Mouse (Mus musculus) small intestine, adult 10 weeks (tissue): Measurements from ENCODE around the gene Gm5128. TPM values are rescaled to one million over a fixed set of nuclear protein-coding genes. Genes with fewer than 3 reads are reported as not detected.

Experiments used
- polyA plus RNA-seq: library from polyadenylated mRNA; stranded (reverse); fragments of 350-450 nt; fragmentation: Illumina TruSeq; extraction: RNeasy Lipid Tissue Mini Kit (QIAGEN cat#74804); gene quantifications from one replicate; pipeline ENCODE4 v1.2.3, GENCODE M21; 2014; ENCODE audit warnings: low replicate concordance

Gene Gm5128
- polyA plus RNA-seq: not detected

DNA sequence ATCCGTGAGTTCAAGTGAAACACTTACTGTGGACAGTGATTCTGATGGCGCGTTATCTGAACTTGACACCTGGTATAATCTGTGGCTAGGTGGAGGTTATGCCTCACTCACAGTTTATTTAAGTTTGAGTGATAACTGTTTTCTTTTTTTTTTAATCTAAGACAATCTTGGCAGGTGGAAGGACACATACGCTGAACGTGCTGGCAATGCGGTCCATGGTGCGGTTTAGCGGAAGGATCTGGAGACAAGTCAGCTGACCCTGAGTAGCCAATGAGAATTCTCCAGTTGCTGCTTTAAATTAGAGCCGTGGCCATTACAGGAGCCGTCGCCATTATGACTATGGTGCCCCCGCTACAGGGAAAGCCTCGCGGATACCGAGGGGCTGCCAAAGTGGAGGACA lies at the start of gene Gm5128:
TSS of gene Gm5128 (plus strand) at position 301 of the 400 bp plus-strand sequence.

Other genes with a start within 250 kb of the Gm5128 start
- not detected for gene Gm15023, start 195.7 kb upstream of the Gm5128 start, polyA plus RNA-seq
- not detected for gene Tceal6, start 162.6 kb upstream of the Gm5128 start, polyA plus RNA-seq
- gene Pramel3, start 71.0 kb upstream of the Gm5128 start, polyA plus RNA-seq: not detected
- not detected for gene Gm7903, start 60.6 kb downstream of the Gm5128 start, polyA plus RNA-seq
- gene AV320801, start 121.3 kb downstream of the Gm5128 start, polyA plus RNA-seq: not detected
- 3.5 TPM for gene Nxf7, start 225.5 kb downstream of the Gm5128 start, polyA plus RNA-seq